Mouse (Mus musculus) liver, embryonic 15.5 days (tissue): ENCODE data around the gene Qser1. TPM values are rescaled to one million over a fixed set of nuclear protein-coding genes. Genes with fewer than 3 reads are reported as not detected.
"Not testable (repeated sequence)": the region's sequence is repeated elsewhere in the genome, so short reads cannot be mapped to it uniquely, and the experiment has no call there.

Experiments used
- ATAC-seq: fragments of 200-750 bp; cut with Nextera tagmentation; 2 replicates; pipeline ENCODE4 v1.8.0; 2017; ENCODE audit warnings: moderate number of reproducible peaks, mild to moderate bottlenecking, moderate library complexity; ENCODE audit not compliant: insufficient read depth
- H3K27ac ChIP-seq: fragments of 300-500 bp; sonication (generic); replicated peaks from 2 replicates; pipeline ENCODE4 v1.5.1; 2015; ENCODE audit warnings: mild to moderate bottlenecking, inconsistent platforms
- H3K27me3 ChIP-seq: fragments of 300-500 bp; sonication (generic); 2 replicates; pipeline ENCODE4 v1.6.1; 2015; ENCODE audit warnings: mild to moderate bottlenecking, inconsistent platforms
- H3K36me3 ChIP-seq: fragments of 300-500 bp; sonication (generic); replicated peaks from 2 replicates; pipeline ENCODE4 v1.6.1; 2015; ENCODE audit warnings: moderate library complexity, mild to moderate bottlenecking, inconsistent platforms
- H3K4me1 ChIP-seq: fragments of 300-500 bp; sonication (generic); replicated peaks from 2 replicates; pipeline ENCODE4 v1.6.1; 2015; ENCODE audit warnings: inconsistent platforms
- H3K4me2 ChIP-seq: fragments of 300-500 bp; sonication (generic); 2 replicates; pipeline ENCODE4 v1.6.1; 2015; ENCODE audit warnings: moderate library complexity, mild to moderate bottlenecking, inconsistent platforms
- H3K4me3 ChIP-seq: fragments of 300-500 bp; sonication (generic); replicated peaks from 2 replicates; pipeline ENCODE4 v1.5.1; 2015; ENCODE audit warnings: mild to moderate bottlenecking, inconsistent platforms
- H3K9ac ChIP-seq: fragments of 300-500 bp; sonication (generic); 2 replicates; pipeline ENCODE4 v1.6.1; 2015; ENCODE audit warnings: moderate library complexity, mild to moderate bottlenecking, inconsistent platforms
- H3K9me3 ChIP-seq: fragments of 300-500 bp; sonication (generic); replicated peaks from 2 replicates; pipeline ENCODE4 v1.6.1; 2016; ENCODE audit warnings: inconsistent platforms
- WGBS: fragments of 180-500 bp; shearing (Covaris S2); methylation state at CpG from one replicate; pipeline ENCODE4 v1.1.7; 2015; ENCODE audit warnings: mixed read lengths; ENCODE audit not compliant: insufficient replicate concordance; 5-methylcytosine and 5-hydroxymethylcytosine counted together
- polyA plus RNA-seq: library from polyadenylated mRNA; unstranded; fragments of >200 nt; fragmentation: Nextera tagmentation; extraction: Ambion mirVana; gene quantifications from 2 replicates; pipeline ENCODE4 v1.2.1, GENCODE M21; 2015

Gene Qser1
- 1.6 TPM in 2 replicates for polyA plus RNA-seq

DNA sequence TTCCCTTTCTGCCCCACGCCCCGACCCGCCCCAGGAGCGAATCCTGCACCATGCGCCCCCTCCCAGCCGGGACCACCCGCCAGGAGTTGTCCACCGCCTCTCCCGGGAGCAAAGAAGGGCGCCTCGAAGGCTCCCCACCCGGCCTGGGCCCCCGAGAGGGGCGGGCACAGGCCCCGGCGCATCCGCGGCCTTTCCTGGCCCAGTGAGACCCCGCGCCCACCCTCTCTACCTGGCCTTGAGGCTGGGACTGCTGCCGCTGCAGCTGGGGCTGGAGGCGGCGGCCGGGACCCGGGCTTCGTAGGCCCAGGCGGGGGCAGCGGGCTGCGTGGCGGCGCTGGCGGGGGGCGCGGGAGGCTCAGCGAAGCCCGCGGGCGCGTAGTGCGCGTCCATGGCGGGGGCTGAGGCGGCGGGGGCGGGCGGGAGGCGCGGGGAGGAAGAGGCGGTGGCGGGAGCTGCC, at the start of gene Qser1:
Gene Qser1, minus strand, starts transcription at position 390 of the 457 bp plus-strand sequence.
- H3K9ac ChIP-seq: peak within 1 kb of the TSS; percentile 85
- no peaks in the 10 kb centered on the region for H3K36me3 ChIP-seq
- peak within 1 kb of the TSS; percentile 98 for H3K4me2 ChIP-seq
- H3K9me3 ChIP-seq: no peaks in the 10 kb centered on the region
- WGBS: under 1% methylated on average over 31 of the region's 50 CpGs
- H3K27ac ChIP-seq: peak within 1 kb of the TSS; percentile 91
- no peak for ATAC-seq
- no peaks in the 10 kb centered on the region for H3K27me3 ChIP-seq
- peaks cover 32% of the 10 kb centered on the region for H3K4me1 ChIP-seq
- H3K4me3 ChIP-seq: peak within 1 kb of the TSS; percentile 81

DNA sequence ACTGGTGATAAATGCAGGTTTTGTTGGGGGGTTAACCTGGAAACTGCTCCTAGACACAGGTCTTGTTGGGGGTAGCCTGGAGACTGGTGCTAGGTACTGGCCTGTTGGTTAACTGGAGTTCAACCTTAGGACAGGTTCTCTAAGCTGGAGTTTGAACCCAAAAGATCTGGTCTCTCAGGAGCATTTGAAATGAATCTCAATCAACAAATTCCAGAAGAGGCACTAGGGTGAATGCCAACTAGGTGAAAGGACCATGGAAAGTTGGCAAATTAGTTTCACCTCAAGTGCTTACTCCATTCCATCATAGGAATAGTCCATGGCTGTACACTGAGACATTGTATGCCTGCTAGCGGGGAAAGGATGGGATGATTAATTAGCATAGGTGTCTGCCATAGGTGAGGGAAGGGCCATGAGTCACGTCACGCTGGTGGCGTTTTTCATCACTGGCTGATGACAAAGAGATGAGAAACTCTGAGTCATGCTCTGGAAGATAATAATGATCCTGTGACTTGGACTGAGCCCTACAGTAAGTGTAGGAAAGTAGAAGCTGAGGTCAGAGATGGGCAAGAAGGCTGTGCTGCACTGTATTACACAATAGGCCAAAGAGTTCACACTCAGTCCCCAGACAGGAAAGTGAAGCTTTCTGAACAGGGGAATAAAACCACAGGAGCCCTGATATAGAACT, 47.8 kb upstream of the Qser1 start:
- Histone ChIP-seq H3K27me3 (no peaks in the 10 kb centered on the region), H3K9ac (no peak overlapping the region), H3K4me1 (no peaks in the 10 kb centered on the region), H3K9me3 (no peaks in the 10 kb centered on the region), H3K36me3 (no peaks in the 10 kb centered on the region), H3K4me2 (no peak overlapping the region), H3K27ac (no peak overlapping the region), H3K4me3 (no peak overlapping the region)
- WGBS: 69% methylated on average over 4 of the region's 4 CpGs
- no peak for ATAC-seq

DNA sequence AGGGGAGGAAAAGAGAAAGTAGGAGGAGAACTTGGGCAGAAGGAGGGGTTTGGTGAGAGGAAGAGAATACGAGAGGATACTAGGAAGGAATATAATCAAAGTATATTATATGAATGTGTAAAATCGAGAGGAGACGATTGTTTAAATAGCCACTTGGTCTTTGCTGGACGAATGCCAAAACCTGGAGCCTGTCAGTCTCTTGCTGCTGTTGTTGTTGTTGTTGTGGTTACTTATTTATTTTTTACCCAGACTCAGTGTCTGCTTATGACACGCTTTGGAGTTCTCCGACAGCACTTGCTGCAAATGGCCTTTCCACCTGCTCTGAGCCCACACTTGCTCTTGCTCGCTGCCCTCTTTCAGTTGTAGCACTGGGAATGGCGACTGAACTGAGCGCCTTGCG, 43.9 kb upstream of the Qser1 start:
- H3K9ac ChIP-seq: no peak overlapping the region
- 78% methylated on average over 10 of the region's 10 CpGs for WGBS
- H3K9me3 ChIP-seq: no peaks in the 10 kb centered on the region
- no peaks in the 10 kb centered on the region for H3K4me1 ChIP-seq
- no peaks in the 10 kb centered on the region for H3K27me3 ChIP-seq
- no peak overlapping the region for H3K4me2 ChIP-seq
- H3K27ac ChIP-seq: no peak overlapping the region
- H3K4me3 ChIP-seq: no peak overlapping the region
- no peak for ATAC-seq
- no peaks in the 10 kb centered on the region for H3K36me3 ChIP-seq

DNA sequence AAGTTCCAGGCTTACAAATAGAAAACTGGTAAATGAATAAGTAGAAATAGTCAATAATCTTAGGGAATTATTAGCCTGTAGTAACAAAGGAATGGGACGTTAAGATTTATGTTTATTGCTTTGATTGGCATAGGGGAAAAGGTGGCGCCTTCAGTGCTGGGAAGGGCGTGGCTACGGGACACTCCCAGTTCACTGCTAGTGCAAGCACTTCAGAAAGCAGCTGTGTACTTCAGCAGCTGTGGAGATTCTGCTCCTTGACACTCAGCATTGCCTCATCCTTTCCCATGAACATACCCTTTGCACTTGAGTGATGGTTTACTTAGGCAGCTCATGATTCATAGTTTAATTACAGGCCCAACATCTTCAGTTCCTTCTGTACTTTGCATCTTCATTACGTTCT, 42.5 kb upstream of the Qser1 start:
- no peak overlapping the region for H3K27ac ChIP-seq
- no peak overlapping the region for H3K4me3 ChIP-seq
- no peaks in the 10 kb centered on the region for H3K9me3 ChIP-seq
- 50% methylated on average over 5 of the region's 5 CpGs for WGBS
- no peaks in the 10 kb centered on the region for H3K36me3 ChIP-seq
- no peak overlapping the region for H3K9ac ChIP-seq
- no peak for ATAC-seq
- no peaks in the 10 kb centered on the region for H3K27me3 ChIP-seq
- no peak overlapping the region for H3K4me2 ChIP-seq
- H3K4me1 ChIP-seq: no peaks in the 10 kb centered on the region

DNA sequence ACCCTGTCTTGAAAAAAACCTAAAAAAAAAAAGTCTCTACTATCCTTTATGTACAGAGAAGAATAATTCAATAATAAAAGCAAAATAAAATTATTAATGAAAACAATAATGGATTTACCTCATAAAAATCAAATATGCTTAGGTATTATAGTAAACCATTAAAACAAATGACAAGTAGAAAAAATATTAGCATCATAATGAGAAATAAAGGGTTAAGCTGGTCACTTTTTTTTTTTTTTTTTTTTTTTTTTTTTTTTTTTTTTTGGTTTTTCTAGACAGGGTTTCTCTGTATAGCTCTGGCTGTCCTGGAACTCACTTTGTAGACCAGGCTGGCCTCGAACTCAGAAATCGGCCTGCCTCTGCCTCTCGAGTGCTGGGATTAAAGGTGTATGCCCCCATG, 41.5 kb upstream of the Qser1 start:
- H3K27ac ChIP-seq, H3K4me3 ChIP-seq, H3K9ac ChIP-seq, H3K4me2 ChIP-seq, ATAC-seq, H3K4me1 ChIP-seq, H3K36me3 ChIP-seq, H3K27me3 ChIP-seq, H3K9me3 ChIP-seq: not testable (repeated sequence)
- 59% methylated on average over 3 of the region's 3 CpGs for WGBS

DNA sequence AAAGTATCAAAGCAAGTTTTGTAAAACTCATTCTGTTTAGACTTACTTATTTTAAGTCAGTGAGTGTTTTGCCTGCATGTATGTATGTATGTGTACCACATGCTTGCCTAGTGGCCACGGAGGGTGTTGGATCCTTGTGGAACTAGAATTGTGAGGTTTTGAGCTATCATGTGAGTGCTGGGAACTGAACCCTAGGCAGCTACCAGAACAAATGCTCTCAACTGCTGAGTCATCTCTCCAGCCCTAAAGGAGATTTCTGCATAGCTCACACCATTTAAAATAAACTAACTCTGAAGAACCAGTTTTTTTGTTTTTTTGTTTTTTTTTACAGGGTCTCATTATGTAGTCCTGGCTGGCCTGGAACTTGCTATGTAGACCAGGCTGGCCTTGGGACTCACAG, 39.7 kb upstream of the Qser1 start:
- Histone ChIP-seq H3K9me3 (no peaks in the 10 kb centered on the region), H3K36me3 (no peaks in the 10 kb centered on the region), H3K27me3 (peaks cover 11% of the 10 kb centered on the region), H3K4me1 (no peaks in the 10 kb centered on the region), H3K27ac (no peak overlapping the region), H3K4me3 (no peak overlapping the region), H3K4me2 (no peak overlapping the region), H3K9ac (no peak overlapping the region)
- no peak for ATAC-seq
- 32% methylated on average over 1 of the region's 1 CpGs for WGBS

DNA sequence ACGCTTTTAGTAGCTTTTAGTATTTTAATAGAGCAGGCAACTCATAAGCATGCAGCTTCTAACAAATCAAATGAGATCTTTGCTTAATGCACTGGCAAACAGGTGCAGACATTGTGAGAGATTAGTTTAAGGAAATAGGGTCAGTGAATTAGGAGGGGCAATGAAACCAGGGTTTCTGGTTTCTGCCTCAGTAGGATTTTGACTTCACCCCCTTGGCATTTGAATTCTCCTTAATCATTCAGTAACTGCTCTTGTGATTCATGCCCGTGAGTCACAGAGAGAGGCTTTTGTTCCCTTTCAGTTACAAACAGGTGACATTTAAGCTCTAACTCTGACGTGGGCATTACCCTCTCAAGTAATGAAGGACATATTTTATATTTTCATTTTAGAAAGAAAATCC, 39.2 kb upstream of the Qser1 start:
- H3K9ac ChIP-seq: no peak overlapping the region
- H3K27ac ChIP-seq: no peak overlapping the region
- no peak for ATAC-seq
- no peaks in the 10 kb centered on the region for H3K4me1 ChIP-seq
- H3K36me3 ChIP-seq: no peaks in the 10 kb centered on the region
- no peak overlapping the region for H3K4me3 ChIP-seq
- peaks cover 14% of the 10 kb centered on the region for H3K27me3 ChIP-seq
- H3K9me3 ChIP-seq: no peaks in the 10 kb centered on the region
- no peak overlapping the region for H3K4me2 ChIP-seq
- WGBS: 44% methylated on average over 3 of the region's 3 CpGs

DNA sequence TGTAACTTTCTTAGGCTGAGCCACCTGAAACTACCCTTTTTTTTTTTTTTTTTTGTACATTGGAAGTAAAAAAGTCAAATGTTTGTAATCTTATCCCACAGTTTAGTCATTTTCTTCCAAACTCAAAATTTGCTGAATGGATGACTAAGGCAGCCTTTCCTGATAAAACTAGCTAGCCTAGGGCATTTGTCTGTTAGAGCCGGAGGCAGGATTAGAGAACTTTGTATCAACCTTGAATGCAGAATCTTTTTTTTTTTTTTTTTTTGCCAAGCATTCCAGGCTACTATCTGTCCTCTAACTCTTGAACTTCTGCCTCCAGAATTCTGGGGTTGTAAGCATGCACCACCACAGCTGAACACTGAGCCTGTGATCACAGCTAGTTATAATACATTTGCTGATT, 38.3 kb upstream of the Qser1 start:
- H3K27ac ChIP-seq: no peak overlapping the region
- H3K27me3 ChIP-seq: peaks cover 21% of the 10 kb centered on the region
- 60% methylated on average over 1 of the region's 1 CpGs for WGBS
- H3K4me2 ChIP-seq: no peak overlapping the region
- no peaks in the 10 kb centered on the region for H3K9me3 ChIP-seq
- no peaks in the 10 kb centered on the region for H3K4me1 ChIP-seq
- ATAC-seq: no peak
- no peaks in the 10 kb centered on the region for H3K36me3 ChIP-seq
- H3K9ac ChIP-seq: no peak overlapping the region
- no peak overlapping the region for H3K4me3 ChIP-seq

DNA sequence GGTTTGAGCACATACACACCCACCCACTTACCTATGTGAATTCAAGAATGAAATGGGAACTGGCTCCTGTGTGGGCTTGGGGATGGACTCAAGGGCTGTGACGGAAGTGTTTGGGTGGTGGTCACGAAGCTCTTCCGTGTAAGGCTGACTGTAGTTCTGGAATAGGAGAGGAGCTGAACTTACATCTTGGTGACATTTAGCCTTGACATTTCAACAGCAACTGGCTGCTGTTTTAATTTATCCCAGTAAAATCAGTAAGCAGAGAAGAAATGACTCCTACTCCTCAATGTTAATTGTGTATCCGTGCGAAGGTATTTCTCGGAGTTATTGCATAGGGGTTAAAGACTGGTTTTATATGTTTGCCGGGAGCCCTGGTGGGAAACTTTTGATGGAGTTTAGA, 36.0 kb upstream of the Qser1 start:
- Histone ChIP-seq H3K4me3 (no peak overlapping the region), H3K9me3 (no peaks in the 10 kb centered on the region), H3K27ac (no peak overlapping the region), H3K27me3 (peaks cover 40% of the 10 kb centered on the region), H3K4me2 (no peak overlapping the region), H3K4me1 (peaks cover 5% of the 10 kb centered on the region; the same call in 1 of the 2 replicates), H3K9ac (no peak overlapping the region), H3K36me3 (no peaks in the 10 kb centered on the region)
- no peak for ATAC-seq
- 70% methylated on average over 7 of the region's 7 CpGs for whole genome bisulfite sequencing

DNA sequence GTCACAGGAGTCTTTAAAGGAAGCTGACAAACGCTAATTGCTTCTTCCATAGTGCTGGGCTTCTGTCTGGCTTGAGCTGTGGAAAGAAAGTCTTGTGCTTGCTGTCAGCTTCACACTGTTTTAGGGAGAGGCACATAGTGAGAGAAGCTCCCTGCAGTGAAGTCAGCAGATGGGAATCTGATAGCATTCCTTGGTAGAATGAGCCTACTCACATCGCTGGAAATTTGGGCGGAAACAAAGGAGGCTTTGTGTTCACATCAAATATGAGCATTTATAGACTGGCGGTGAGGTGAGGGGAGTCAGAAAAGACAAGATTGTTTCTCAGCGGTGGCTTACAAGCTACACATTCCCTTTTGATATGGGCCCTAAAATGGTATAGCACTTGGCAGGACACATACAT, 35.1 kb upstream of the Qser1 start:
- no peak overlapping the region for H3K4me3 ChIP-seq
- H3K4me1 ChIP-seq: peaks cover 5% of the 10 kb centered on the region; the same call in 1 of the 2 replicates
- WGBS: 43% methylated on average over 5 of the region's 5 CpGs
- no peaks in the 10 kb centered on the region for H3K36me3 ChIP-seq
- ATAC-seq: no peak
- H3K9ac ChIP-seq: no peak overlapping the region
- no peak overlapping the region for H3K27ac ChIP-seq
- peaks cover 40% of the 10 kb centered on the region for H3K27me3 ChIP-seq
- H3K9me3 ChIP-seq: no peaks in the 10 kb centered on the region
- H3K4me2 ChIP-seq: no peak overlapping the region

DNA sequence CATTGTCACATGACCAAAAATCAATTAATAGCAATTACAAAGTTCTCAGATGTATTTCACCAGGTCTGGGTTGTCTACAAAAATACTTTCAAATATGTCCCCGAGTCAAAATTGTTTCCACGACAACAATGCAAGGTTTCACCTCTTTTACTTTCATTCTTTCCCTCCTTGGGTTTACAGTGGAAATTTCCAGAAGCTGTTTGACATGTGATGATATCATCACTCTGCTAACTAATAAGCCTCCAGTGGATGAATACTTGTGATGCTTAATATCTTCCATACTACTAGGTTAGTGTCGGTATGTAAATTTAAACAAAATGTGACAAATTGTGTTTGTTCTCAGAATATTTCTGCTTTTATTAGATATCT, 33.4 kb upstream of the Qser1 start:
- H3K9ac ChIP-seq: no peak overlapping the region
- 49% methylated on average over 3 of the region's 3 CpGs for WGBS
- no peak for ATAC-seq

More for the DNA sequence above, 33.4 kb upstream of the Qser1 start:
- Histone ChIP-seq H3K4me2 (peak overlapping the region; percentile 75), H3K36me3 (no peaks in the 10 kb centered on the region), H3K4me1 (peaks cover 5% of the 10 kb centered on the region; the same call in 1 of the 2 replicates), H3K9me3 (no peaks in the 10 kb centered on the region), H3K27ac (no peak overlapping the region), H3K4me3 (peak overlapping the region; percentile 53), H3K27me3 (peaks cover 40% of the 10 kb centered on the region)
